Mouse (Mus musculus): ENCODE measurements around the gene Cyb561. TPM values are rescaled to one million over a fixed set of nuclear protein-coding genes. Genes with fewer than 3 reads are reported as not detected.

The Cyb561 gene
- polyA plus RNA-seq, 1 experiment from 2014 or later: 14.0 TPM

DNA sequence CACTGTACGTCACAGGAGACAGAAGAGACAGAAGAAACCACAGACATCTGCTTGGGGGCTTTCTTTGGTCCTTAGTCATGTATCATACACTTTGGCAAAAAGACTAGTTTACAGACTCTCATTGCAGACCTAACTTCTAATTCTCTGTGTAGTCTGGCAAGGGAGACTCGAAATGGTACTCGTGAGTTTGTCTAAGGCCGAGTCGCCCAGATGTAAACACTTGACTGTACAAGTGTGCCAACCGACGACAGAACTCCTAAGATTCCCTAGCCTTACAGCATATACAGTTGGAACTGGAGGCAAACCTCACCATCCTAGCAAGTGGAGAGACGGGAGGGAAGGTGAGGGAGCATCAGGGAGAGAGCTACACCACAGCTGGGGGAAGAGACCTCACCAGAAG, 19.4 kb downstream of the Cyb561 start:
- Histone ChIP-seq H3K36me3 (replicated peaks) (no peaks in the 10 kb centered on the region), H3K27ac (replicated peaks) (no peak overlapping the region), H3K27me3 (replicated peaks; ENCODE audit: low read depth, poor library complexity, severe bottlenecking) (0 out of 2 replicates have a peak, but pooled peaks cover 6% of the 10 kb centered on the region), H3K4me3 (no peak overlapping the region), H3K9me3 (no peaks in the 10 kb centered on the region), H3K4me1 (peaks cover 15% of the 10 kb centered on the region)
- WGBS: 86% methylated on average over 8 of the region's 8 CpGs
- DNase-seq (ENCODE audit: low spot score): no peak

DNA sequence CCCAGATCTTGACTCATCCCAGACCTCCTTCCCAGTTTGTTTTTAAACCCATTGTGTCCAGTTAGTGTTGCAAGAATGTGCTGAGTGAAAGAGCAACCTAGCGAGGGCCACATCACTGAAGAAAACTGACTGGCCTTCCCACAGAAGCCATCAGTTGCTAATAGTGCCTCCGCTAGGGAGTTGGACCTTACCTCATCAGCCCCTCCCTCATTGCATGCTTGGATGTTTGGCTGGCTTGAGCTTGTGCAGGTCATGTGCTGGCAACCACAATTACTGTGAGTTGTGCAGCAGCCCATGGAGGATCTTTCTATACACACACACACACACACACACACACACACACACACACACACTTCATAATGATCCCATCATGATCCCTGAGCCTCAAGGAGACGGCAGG, 21.8 kb downstream of the Cyb561 start:
- no peak overlapping the region for H3K27ac ChIP-seq (replicated peaks)
- H3K4me3 ChIP-seq: no peak overlapping the region
- H3K4me1 ChIP-seq: peaks cover 19% of the 10 kb centered on the region
- no peaks in the 10 kb centered on the region for H3K36me3 ChIP-seq (replicated peaks)
- H3K27me3 ChIP-seq (replicated peaks; ENCODE audit: low read depth, poor library complexity, severe bottlenecking): 0 out of 2 replicates have a peak, but pooled peaks cover 4% of the 10 kb centered on the region
- no peaks in the 10 kb centered on the region for H3K9me3 ChIP-seq
- DNase-seq (ENCODE audit: low spot score): no peak
- 85% methylated on average over 3 of the region's 3 CpGs for WGBS

DNA sequence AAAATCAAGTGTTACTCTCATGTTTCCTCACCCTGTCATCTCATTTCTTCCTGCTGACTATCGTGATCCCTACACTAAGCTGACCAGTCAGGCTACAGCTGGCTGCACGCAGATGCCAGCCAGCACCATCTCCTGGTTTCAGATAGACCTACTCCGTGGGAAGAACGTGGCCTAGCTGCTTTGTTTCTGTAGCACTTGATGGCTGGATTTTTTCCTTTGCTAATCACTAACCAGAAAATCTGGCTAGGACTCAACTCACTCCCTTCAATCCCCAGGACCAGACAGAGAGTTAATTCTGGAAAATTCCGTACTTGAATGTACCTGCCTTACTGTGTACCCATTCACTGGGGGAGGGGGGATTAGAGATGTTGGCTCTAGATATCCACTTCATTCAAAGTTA, 25.0 kb downstream of the Cyb561 start:
- Histone ChIP-seq H3K4me3 (no peak overlapping the region), H3K36me3 (replicated peaks) (peaks cover 4% of the 10 kb centered on the region), H3K4me1 (peaks cover 6% of the 10 kb centered on the region), H3K9me3 (no peaks in the 10 kb centered on the region), H3K27ac (replicated peaks) (no peak overlapping the region), H3K27me3 (replicated peaks; ENCODE audit: low read depth, poor library complexity, severe bottlenecking) (0 out of 2 replicates have a peak, but pooled peaks cover 4% of the 10 kb centered on the region)
- peak; percentile 2 for DNase-seq (ENCODE audit: low spot score)
- WGBS: 72% methylated on average over 5 of the region's 5 CpGs

DNA sequence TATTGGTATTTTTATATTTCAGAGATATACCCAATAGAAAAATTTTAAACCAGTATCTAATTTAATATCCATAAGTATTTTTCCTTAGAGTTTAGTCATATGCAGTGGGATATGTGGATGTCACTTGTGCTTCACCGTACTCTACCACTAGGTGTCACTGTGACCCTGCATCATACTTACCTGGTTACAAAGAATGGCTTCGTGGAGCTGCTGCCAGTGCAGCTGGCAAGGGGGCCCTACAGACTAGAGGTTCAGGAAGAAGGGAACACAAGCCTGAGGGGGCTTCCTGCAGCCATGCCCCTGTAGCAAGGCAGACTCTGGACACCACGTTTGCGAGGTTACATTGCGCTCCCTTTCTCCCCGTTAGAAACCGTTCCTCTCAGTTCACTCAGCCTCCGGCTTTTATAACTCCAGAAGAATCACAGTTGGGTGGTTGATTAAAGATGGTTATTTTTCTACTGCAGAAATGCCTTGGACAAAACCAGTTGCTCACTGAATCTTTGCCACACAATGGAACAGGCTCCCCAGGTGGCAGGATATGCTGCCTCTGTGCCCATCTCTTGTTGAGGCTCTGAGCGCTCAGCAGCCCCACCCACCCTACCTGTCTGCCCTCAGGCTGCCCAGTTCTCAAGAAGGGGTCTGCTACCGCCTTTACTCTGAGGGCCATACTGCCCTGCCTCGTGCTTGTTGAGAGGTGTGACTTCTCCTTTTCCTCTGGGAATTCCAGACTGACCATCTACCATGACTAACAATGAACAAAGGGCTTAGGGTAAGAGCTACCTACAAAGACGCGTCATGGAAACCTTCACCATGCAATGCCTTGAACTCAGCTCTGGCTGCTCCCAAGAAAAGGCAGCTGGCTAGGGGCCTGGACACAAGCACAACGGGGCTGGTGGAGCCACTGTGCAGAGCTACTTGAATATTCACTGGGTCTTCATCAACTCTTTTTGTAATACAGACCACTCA, 25.8 kb downstream of the Cyb561 start:
- Histone ChIP-seq H3K27me3 (replicated peaks; ENCODE audit: low read depth, poor library complexity, severe bottlenecking) (0 out of 2 replicates have a peak, but pooled peaks cover 4% of the 10 kb centered on the region), H3K4me3 (no peak overlapping the region), H3K36me3 (replicated peaks) (peaks cover 12% of the 10 kb centered on the region), H3K27ac (replicated peaks) (no peak overlapping the region), H3K4me1 (peaks cover 6% of the 10 kb centered on the region), H3K9me3 (no peaks in the 10 kb centered on the region)
- peak; percentile 76 for DNase-seq (ENCODE audit: low spot score)
- 54% methylated on average over 14 of the region's 14 CpGs for WGBS

DNA sequence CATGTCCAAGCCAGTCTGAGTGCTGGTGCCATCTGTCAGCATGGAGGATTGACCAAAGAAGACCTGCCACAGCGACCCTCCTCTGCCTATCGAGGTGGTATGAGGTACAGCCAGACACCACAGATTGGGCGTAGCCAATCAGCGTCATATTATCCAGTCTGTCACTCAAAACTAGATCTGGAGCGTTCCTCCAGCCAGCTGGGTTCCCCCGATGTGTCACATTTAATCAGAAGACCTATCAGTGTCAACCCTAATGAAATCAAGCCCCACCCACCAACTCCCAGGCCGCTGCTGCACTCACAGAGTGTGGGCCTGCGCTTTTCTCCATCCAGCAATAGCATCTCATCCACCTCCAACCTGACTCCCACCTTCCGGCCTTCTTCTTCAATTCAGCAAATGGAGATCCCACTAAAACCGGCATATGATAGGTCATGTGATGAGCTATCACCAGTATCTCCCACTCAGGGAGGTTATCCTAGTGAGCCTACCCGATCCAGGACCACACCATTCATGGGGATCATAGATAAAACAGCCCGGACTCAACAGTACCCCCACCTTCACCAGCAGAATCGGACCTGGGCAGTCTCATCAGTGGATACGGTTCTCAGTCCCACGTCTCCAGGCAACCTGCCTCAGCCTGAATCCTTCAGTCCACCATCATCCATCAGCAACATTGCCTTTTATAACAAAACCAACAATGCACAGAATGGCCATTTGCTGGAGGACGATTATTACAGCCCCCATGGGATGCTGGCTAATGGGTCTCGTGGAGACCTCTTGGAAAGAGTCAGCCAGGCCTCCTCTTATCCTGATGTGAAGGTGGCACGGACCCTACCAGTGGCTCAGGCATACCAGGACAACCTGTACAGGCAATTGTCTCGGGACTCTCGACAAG, 30.1 kb downstream of the Cyb561 start:
- Histone ChIP-seq H3K27ac (replicated peaks) (no peak overlapping the region), H3K27me3 (replicated peaks; ENCODE audit: low read depth, poor library complexity, severe bottlenecking) (0 out of 2 replicates have a peak, but pooled peaks cover 4% of the 10 kb centered on the region), H3K9me3 (no peaks in the 10 kb centered on the region), H3K4me3 (no peak overlapping the region), H3K36me3 (replicated peaks) (peaks cover 41% of the 10 kb centered on the region), H3K4me1 (peaks cover 6% of the 10 kb centered on the region)
- DNase-seq (ENCODE audit: low spot score): no peak
- 90% methylated on average over 20 of the region's 20 CpGs for WGBS

DNA sequence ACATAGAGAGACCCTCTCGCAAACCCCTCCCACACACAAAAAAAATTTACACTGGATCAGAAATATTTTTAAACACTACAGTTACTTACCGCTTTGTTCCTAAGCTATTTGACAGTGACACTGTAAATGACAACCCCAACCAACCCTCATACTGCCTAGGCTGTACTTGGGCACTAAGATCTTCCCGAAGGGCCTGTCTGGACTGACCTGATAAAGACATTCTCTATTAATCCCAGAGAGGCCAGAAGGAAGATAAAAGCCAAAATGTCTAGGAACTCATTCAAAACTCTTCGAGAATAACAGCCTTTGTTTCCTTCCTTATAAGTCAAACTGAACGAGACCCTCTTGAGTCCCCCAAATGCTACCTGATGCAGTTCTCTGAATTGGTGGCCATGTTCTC, 31.9 kb downstream of the Cyb561 start:
- Histone ChIP-seq H3K4me3 (no peak overlapping the region), H3K27me3 (replicated peaks; ENCODE audit: low read depth, poor library complexity, severe bottlenecking) (no peaks in the 10 kb centered on the region), H3K4me1 (no peaks in the 10 kb centered on the region), H3K27ac (replicated peaks) (no peak overlapping the region), H3K9me3 (no peaks in the 10 kb centered on the region), H3K36me3 (replicated peaks) (peaks cover 50% of the 10 kb centered on the region)
- DNase-seq (ENCODE audit: low spot score): no peak
- WGBS: 92% methylated on average over 5 of the region's 5 CpGs

DNA sequence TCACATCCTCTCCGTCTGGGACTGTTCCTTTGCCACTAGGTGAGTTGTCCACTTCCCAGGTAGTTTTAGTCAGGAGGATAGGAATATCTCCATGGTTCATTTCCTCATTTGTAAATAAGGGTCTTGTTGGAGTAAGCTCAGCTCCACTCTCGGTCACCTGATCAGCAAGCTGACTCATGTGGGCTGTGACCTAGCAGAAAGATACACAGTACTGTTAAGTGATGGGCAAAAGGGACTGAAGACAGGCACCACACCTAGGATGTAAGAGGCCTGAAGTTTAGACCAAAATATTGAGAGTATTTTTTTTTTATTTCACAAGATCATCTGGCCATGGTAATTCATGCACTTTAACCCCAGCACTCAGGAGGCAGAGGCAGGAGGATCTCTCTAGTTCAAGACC, 32.3 kb downstream of the Cyb561 start:
- DNase-seq (ENCODE audit: low spot score): no peak
- Histone ChIP-seq H3K27me3 (replicated peaks; ENCODE audit: low read depth, poor library complexity, severe bottlenecking) (no peaks in the 10 kb centered on the region), H3K27ac (replicated peaks) (no peak overlapping the region), H3K9me3 (no peaks in the 10 kb centered on the region), H3K4me3 (no peak overlapping the region), H3K36me3 (replicated peaks) (peaks cover 53% of the 10 kb centered on the region), H3K4me1 (no peaks in the 10 kb centered on the region)
- WGBS: 88% methylated on average over 2 of the region's 2 CpGs

DNA sequence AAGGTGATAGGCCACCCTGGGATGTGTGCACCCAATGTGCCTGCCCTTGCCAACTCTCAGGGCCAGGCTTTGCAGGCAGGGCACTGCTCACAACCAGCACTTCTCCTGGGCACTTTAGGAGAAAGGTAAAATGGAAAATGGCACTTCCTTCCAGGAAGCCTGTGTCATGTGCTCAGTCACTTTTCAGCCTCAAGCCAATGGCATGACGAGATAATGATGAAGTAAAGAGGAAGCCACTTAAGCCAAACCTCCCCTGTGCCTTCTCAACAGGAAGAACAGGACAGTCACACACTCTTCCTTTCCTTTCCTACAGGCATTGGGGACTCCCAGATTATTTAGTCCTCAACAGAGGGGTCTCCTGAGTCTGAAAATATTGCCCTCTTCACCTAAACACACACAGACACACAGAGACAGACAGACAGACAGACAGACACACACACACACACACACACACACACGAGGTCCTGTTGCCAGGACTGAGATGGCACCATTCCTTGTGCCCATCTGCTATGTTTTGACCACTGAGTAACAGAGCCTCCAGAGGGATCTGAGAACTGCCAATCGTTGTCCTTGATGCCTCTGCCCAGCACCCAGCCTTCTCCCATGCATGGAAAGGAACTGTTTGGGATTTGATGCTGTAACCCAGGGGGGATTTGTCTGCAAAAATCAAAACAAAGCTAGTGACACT, 32.9 kb downstream of the Cyb561 start:
- Histone ChIP-seq H3K9me3 (no peaks in the 10 kb centered on the region), H3K4me1 (no peaks in the 10 kb centered on the region), H3K27me3 (replicated peaks; ENCODE audit: low read depth, poor library complexity, severe bottlenecking) (no peaks in the 10 kb centered on the region), H3K4me3 (no peak overlapping the region), H3K36me3 (replicated peaks) (peaks cover 53% of the 10 kb centered on the region), H3K27ac (replicated peaks) (no peak overlapping the region)
- no peak for DNase-seq (ENCODE audit: low spot score)
- 79% methylated on average over 3 of the region's 3 CpGs for WGBS

DNA sequence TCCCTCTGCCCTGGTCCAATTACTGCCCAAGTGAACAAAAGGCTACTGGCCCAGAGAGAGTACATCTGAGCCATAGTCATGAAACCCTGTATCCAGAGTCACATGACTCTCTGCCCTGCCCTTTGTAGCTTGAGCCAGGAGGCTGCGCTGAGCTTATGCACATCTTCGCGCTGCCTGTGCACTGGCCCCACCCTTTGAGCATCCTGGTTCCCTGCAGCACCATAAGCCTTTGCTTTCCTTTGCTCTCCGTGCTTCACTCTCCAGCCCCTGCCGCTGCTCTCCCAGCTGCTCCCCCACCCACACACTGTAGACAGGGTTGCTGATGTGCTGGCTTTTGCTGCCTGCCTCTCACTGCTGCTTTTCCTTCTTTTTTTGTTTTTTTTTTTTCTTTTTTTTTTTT, 39.6 kb downstream of the Cyb561 start:
- 53% methylated on average over 5 of the region's 5 CpGs for WGBS
- Histone ChIP-seq H3K36me3 (replicated peaks) (peaks cover 33% of the 10 kb centered on the region), H3K27ac (replicated peaks) (no peak overlapping the region), H3K9me3 (no peaks in the 10 kb centered on the region), H3K4me3 (no peak overlapping the region), H3K4me1 (no peaks in the 10 kb centered on the region), H3K27me3 (replicated peaks; ENCODE audit: low read depth, poor library complexity, severe bottlenecking) (no peaks in the 10 kb centered on the region)
- no peak for DNase-seq (ENCODE audit: low spot score)

DNA sequence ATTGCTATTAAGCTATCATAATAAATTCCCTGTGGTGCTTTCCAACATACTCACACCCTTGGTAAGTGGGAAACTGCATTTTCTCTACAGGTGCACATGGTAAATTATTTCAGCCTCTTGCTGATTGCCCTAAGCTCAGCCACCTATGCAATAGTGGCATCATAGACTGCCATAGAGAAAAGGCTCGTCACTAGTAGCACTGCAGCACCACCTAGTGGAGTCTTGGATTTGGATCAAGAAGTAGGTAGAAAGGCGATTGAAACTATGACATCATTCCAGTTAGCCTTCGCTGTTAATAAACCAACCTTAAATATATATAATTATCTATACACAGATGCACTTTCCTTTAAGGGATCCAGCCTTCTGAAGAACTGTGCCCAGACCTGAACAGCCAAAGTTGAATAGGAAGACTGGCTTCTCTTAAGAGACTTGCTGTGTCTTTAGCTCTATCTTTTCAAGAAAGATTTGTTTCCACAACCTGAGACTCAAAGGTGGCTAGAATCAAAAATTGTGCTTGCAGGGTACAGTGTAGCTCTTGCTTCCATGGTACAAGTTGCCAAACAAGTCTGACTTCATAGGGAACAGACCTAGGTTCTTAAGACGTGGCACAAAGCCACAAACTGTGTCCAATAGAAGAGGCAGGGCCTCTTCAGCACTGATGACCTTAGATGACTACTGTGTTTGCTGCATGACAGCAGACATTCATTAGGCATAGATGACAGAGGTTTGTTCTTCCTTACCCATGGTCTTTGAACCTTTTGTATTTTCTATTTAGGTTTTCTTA, 41.4 kb downstream of the Cyb561 start:
- WGBS: 38% methylated on average over 4 of the region's 4 CpGs
- H3K36me3 ChIP-seq (replicated peaks): peaks cover 29% of the 10 kb centered on the region
- no peaks in the 10 kb centered on the region for H3K9me3 ChIP-seq
- DNase-seq (ENCODE audit: low spot score): peak; percentile 74
- no peak overlapping the region for H3K27ac ChIP-seq (replicated peaks)
- no peaks in the 10 kb centered on the region for H3K4me1 ChIP-seq
- H3K4me3 ChIP-seq: no peak overlapping the region
- no peaks in the 10 kb centered on the region for H3K27me3 ChIP-seq (replicated peaks; ENCODE audit: low read depth, poor library complexity, severe bottlenecking)

DNA sequence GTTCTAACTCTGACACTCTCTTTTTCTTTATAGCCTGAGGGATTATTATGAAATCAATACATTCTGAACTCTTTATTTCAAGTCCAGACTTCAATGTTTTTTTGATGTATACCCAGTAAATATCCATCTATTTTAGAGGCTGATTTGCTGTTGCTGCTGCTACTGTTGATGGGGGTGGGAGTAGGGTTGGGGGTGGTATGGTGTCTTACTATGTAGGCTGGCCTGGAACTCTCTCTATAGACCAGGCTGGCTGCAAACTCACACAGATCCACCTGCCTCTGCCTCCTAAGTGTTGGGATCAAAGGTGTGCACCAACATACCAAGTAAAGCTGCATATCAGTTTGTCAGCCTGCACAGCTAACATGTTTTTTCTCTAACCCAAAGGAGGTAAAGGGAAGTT, 42.0 kb downstream of the Cyb561 start:
- Histone ChIP-seq H3K9me3 (no peaks in the 10 kb centered on the region), H3K27me3 (replicated peaks; ENCODE audit: low read depth, poor library complexity, severe bottlenecking) (no peaks in the 10 kb centered on the region), H3K4me3 (no peak overlapping the region), H3K27ac (replicated peaks) (no peak overlapping the region), H3K36me3 (replicated peaks) (peaks cover 22% of the 10 kb centered on the region), H3K4me1 (no peaks in the 10 kb centered on the region)
- DNase-seq (ENCODE audit: low spot score): no peak
